ENCODE assay signal across 7 mouse cellular contexts in the genomic region with DNA sequence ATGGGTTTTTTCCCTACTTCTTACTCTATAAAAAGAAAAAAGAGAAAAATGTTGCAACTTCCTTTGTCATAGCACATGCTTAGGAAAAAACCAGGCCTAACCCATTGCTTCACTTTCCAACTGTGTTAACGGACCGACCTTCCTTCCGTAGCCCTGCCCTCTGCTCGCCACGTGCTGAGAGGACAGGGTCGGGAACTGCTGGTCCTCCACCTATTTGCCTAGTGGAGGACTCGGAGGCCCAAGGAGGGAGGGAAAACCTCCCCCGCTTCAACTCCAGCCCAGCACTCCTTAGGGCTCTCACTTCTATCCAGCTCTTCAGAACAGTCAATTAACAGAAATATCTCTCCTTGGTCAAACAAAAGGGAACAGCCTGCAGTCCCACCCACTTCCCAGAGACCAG. TPM values are rescaled to one million over a fixed set of nuclear protein-coding genes. Genes with fewer than 3 reads are reported as not detected.
DNase-seq lines count a peak whose midpoint lies in the region; ATAC-seq and TF ChIP-seq lines count a peak whose summit lies in the region.

No protein-coding gene starts in this region.

- peak; percentile 59; the same call in 1 of the 2 replicates for ATAC-seq in intestine, embryonic 14.5 days (replicated peaks; ENCODE audit: low FRiP score, low TSS enrichment, low read depth)
- ATAC-seq in lung, embryonic 14.5 days (ENCODE audit: insufficient read depth) = peak; percentile 48

- no peaks in the 10 kb centered on the region for H3K36me3 ChIP-seq in intestine, embryonic 14.5 days (ENCODE audit: control insufficient read depth, insufficient read depth, low read length)
- H3K36me3 ChIP-seq in lung, embryonic 14.5 days (ENCODE audit: insufficient read depth) = no peaks in the 10 kb centered on the region

- no peak overlapping the region for H3K9ac ChIP-seq in intestine, embryonic 14.5 days (ENCODE audit: low read length)
- no peak overlapping the region for H3K9ac ChIP-seq in lung, embryonic 14.5 days

- H3K27ac ChIP-seq in intestine, embryonic 14.5 days (ENCODE audit: low read depth) = peak overlapping the region; percentile 67
- H3K27ac ChIP-seq in lung, embryonic 14.5 days (ENCODE audit: low read depth) = peak overlapping the region; percentile 94

- WGBS in intestine, embryonic 14.5 days = 26% methylated on average over 8 of the region's 8 CpGs
- WGBS in lung, embryonic 14.5 days = 21% methylated on average over 8 of the region's 8 CpGs

- H3K4me3 ChIP-seq in intestine, embryonic 14.5 days (ENCODE audit: low read depth, low read length) = no peak overlapping the region
- no peak overlapping the region for H3K4me3 ChIP-seq in lung, embryonic 14.5 days (ENCODE audit: low read depth, low read length)

- no peaks in the 10 kb centered on the region for H3K27me3 ChIP-seq in intestine, embryonic 14.5 days (replicated peaks; ENCODE audit: control insufficient read depth, insufficient read depth, low read length)
- H3K27me3 ChIP-seq in lung, embryonic 14.5 days (ENCODE audit: insufficient read depth, low read length) = no peaks in the 10 kb centered on the region

- TF ChIP-seq POLR2A in brain, embryonic 14.5 days (IDR thresholded peaks at IDR 0.05; ENCODE audit: borderline replicate concordance, extremely low read depth, insufficient read depth, insufficient read length, poor library complexity, severe bottlenecking) = no peak

- peaks cover 72% of the 10 kb centered on the region for H3K4me1 ChIP-seq in intestine, embryonic 14.5 days (replicated peaks; ENCODE audit: control insufficient read depth, insufficient read depth, low read length)
- peaks cover 70% of the 10 kb centered on the region for H3K4me1 ChIP-seq in lung, embryonic 14.5 days (ENCODE audit: insufficient read depth)

- TF ChIP-seq CTCF in brain, embryonic 14.5 days (IDR thresholded peaks at IDR 0.05; ENCODE audit: borderline replicate concordance, extremely low read depth, insufficient read depth, insufficient read length) = no peak
- TF ChIP-seq CTCF in lung, embryonic 14.5 days (IDR thresholded peaks at IDR 0.05; ENCODE audit: low read depth) = no peak

- DNase-seq in adrenal gland, adult 8-10 months = peak; percentile 80
- DNase-seq in brain, embryonic 14.5 days (ENCODE audit: low read depth) = peak; percentile 57
- no peak for DNase-seq in intestine, embryonic 14.5 days (ENCODE audit: low spot score)
- peak; percentile 60 for DNase-seq in lung, embryonic 14.5 days
- DNase-seq in Muller cell, postnatal 12 days (ENCODE audit: inconsistent ontology term) = no peak
- no peak for DNase-seq in thymus, postnatal 36 days
- no peak for DNase-seq in spleen, postnatal 10 days (ENCODE audit: low spot score in 2 of 2)

- no peak overlapping the region; the same call in 1 of the 2 replicates for H3K4me2 ChIP-seq in intestine, embryonic 14.5 days (ENCODE audit: low read length)
- H3K4me2 ChIP-seq in lung, embryonic 14.5 days = peak overlapping the region; percentile 44

- H3K9me3 ChIP-seq in intestine, embryonic 14.5 days (ENCODE audit: control insufficient read depth, low read length) = no peaks in the 10 kb centered on the region
- H3K9me3 ChIP-seq in lung, embryonic 14.5 days (ENCODE audit: low read depth, low read length) = no peaks in the 10 kb centered on the region

RNA-seq across cellular contexts. Expression of a gene that starts 13.3 kb away (rescaled TPM):
- total RNA-seq in adrenal gland, adult 8-10 months (2022) = 100 to 1,000 TPM; 155 to 174 (median 159) TPM
- polyA plus RNA-seq in brain, embryonic 14.5 days (2012; rRNA removed) = 50.5 and 52.9 TPM in 2 replicates
- polyA plus RNA-seq in intestine, embryonic 14.5 days (2014; fragmentation: Nextera tagmentation; extraction: Ambion mirVana) = 58.1 and 62.4 TPM in 2 replicates
- 63.6 and 72.3 TPM in 2 replicates for polyA plus RNA-seq in lung, embryonic 14.5 days (2014; fragmentation: Nextera tagmentation; extraction: Ambion mirVana)

RNA-seq across cellular contexts. Expression of a gene that starts 53.9 kb away (rescaled TPM):
- total RNA-seq in adrenal gland, adult 8-10 months (2022) = 1 to 10 TPM; 4.9 to 9.5 (median 6.3) TPM
- 12.7 and 13.6 TPM in 2 replicates for polyA plus RNA-seq in brain, embryonic 14.5 days (2012; rRNA removed)
- 5.6 and 5.7 TPM in 2 replicates for polyA plus RNA-seq in intestine, embryonic 14.5 days (2014; fragmentation: Nextera tagmentation; extraction: Ambion mirVana)
- polyA plus RNA-seq in lung, embryonic 14.5 days (2014; fragmentation: Nextera tagmentation; extraction: Ambion mirVana) = 3.9 and 4.3 TPM in 2 replicates

Comparison
In these comparisons a context has a peak if more than half of its experiments do, and no peak if none do; other contexts are left out.
1. DNase-seq: peak in adrenal gland, adult 8-10 months (single experiment), brain, embryonic 14.5 days (single experiment) and lung, embryonic 14.5 days (single experiment); none in intestine, embryonic 14.5 days (single experiment), Muller cell, postnatal 12 days (single experiment), thymus, postnatal 36 days (0 of 2) and spleen, postnatal 10 days (0 of 2).